Mouse (Mus musculus) heart, adult 2 months (tissue): ENCODE results near the gene Sept5.

Experiments used
- CTCF ChIP-seq: fragments of 200-600 bp; IDR thresholded peaks from 2 replicates; pipeline ENCODE4 v1.8.1; 2022; ENCODE audit warnings: antibody characterized with exemption, mild to moderate bottlenecking, moderate library complexity
- POLR2A ChIP-seq: fragments of 200-500 bp; IDR thresholded peaks from 2 replicates; pipeline ENCODE4 v1.6.1; 2011; ENCODE audit warnings: mild to moderate bottlenecking, low read depth, low read length, control low read depth; ENCODE audit not compliant: insufficient read depth

DNA sequence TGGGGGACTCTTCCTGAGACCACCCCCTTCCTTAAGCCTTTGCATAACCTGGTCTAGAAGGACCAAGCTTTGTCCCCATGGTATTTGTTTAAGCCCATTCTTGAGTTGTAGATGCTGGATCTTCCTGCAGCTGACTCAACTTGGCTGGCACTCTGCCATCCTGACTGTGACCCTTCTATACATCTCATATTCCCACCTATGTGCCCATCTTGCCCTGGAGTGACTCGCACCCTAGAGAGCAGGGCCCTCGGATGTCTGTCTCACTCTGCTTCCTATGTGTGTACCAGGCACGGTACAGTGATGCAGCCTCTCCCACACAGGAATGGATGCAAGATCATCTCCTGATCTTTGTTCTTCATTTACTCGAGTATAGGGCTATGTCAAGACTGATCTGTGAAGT, 13.1 kb upstream of the Sept5 start:
- no peak for TF ChIP-seq CTCF
- TF ChIP-seq POLR2A, result no peak
